Mouse (Mus musculus): Measurements from ENCODE around the gene Vmn1r124. TPM values are rescaled to one million over a fixed set of nuclear protein-coding genes. Genes with fewer than 3 reads are reported as not detected.

Vmn1r124 gene
- not detected in 2 replicates for polyA plus RNA-seq (2021; fragmentation: Nextera tagmentation)
- long read RNA-seq, experiment 1: 0 reads
- long read RNA-seq, experiment 2: 0 reads

GRCm38 (mm10) chr7:21260517-21260916 lies at the start of gene Vmn1r124:
Gene Vmn1r124, minus strand, starts transcription at chr7:21260617.

GRCm38 (mm10) chr7:21301367-21301766 lies 41.0 kb upstream of the Vmn1r124 start, which contains the start of gene Vmn1r126:
Gene Vmn1r126, minus strand, starts transcription at chr7:21301467.

GRCm38 (mm10) chr7:21271879-21272278 lies 11.5 kb upstream of the Vmn1r124 start, which contains the start of gene Vmn1r125:
Gene Vmn1r125, plus strand, starts transcription at chr7:21272179.

Other genes with a start within 250 kb of the Vmn1r124 start
- gene Vmn1r119, start 248.2 kb downstream of the Vmn1r124 start, polyA plus RNA-seq (2021; fragmentation: Nextera tagmentation): not detected in 2 replicates
- gene Vmn1r120, start 206.8 kb downstream of the Vmn1r124 start, polyA plus RNA-seq (2021; fragmentation: Nextera tagmentation): not detected in 2 replicates
- not detected in 2 replicates for gene Vmn1r121, start 162.1 kb downstream of the Vmn1r124 start, polyA plus RNA-seq (2021; fragmentation: Nextera tagmentation)
- gene Vmn1r122, start 126.5 kb downstream of the Vmn1r124 start, polyA plus RNA-seq (2021; fragmentation: Nextera tagmentation): not detected in 2 replicates
- not detected in 2 replicates for gene Vmn1r123, start 98.4 kb downstream of the Vmn1r124 start, polyA plus RNA-seq (2021; fragmentation: Nextera tagmentation)
- gene Gm5157, start 70.2 kb downstream of the Vmn1r124 start, polyA plus RNA-seq (2021; fragmentation: Nextera tagmentation): not detected in 2 replicates
- not detected in 2 replicates for gene Vmn1r125, start 11.6 kb upstream of the Vmn1r124 start, polyA plus RNA-seq (2021; fragmentation: Nextera tagmentation)
- gene Vmn1r126, start 40.9 kb upstream of the Vmn1r124 start, polyA plus RNA-seq (2021; fragmentation: Nextera tagmentation): not detected in 2 replicates
- gene Vmn1r127, start 59.2 kb upstream of the Vmn1r124 start, polyA plus RNA-seq (2021; fragmentation: Nextera tagmentation): not detected in 2 replicates
- gene Vmn1r128, start 88.8 kb upstream of the Vmn1r124 start, polyA plus RNA-seq (2021; fragmentation: Nextera tagmentation): not detected in 2 replicates
- not detected in 2 replicates for gene Vmn1r129, start 100.7 kb upstream of the Vmn1r124 start, polyA plus RNA-seq (2021; fragmentation: Nextera tagmentation)
- not detected in 2 replicates for gene Gm6882, start 172.1 kb upstream of the Vmn1r124 start, polyA plus RNA-seq (2021; fragmentation: Nextera tagmentation)